Mouse (Mus musculus) cerebellum, adult 9-10 months (tissue): ENCODE data around the gene Wdtc1.

Source experiments
- DNase-seq: peaks from one replicate; pipeline ENCODE4 v3.0.0; 2022

The Wdtc1 gene

DNA sequence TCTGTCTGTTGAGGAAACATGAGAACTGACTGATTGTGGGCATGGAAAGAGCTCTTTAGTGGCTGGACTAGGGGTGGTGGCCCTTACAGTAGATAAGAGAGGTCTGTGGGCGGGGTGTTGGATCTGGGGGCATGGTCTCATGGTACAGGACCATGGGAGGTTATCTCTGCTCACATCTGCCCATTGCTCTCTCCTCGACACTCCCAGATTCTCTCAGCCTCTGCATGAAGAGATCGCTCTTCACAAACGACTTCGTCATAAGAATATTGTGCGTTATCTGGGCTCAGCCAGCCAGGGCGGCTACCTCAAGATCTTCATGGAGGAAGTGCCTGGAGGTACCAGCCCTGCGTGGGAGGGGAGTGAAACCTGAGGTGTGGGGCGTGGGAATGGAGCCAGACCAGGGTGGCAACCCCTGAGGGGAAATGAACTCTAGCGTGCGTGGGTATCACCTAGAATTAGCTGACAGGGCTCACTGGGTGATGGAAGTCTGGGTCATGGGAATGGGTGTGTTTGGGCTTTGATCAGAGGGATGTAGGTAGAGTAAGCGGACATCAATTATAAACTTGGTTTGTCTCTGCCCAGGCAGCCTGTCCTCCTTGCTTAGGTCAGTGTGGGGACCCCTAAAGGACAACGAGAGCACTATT is 105.4 kb downstream of the Wdtc1 start:
- DNase-seq, result no peak

DNA sequence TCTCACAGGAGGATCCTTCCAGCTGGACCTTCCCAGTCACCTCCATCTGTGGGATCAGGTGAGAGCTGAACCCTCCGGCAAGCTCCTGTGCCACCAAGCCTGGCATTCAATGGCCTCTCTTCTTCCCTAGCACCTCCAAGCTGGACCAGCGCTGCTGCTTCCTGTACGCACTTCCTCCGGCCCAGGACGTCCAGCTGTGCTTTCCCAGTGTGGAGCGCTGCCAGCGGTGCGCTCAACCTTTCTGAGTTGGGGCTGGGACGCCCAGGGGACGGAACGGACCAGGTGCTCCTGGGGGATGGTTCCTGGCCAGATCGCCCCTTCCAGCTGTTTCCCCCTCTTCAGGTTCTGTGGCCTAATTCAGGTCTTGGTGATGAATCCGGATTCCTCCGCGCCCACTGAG is 106.2 kb downstream of the Wdtc1 start:
- no peak for DNase-seq

DNA sequence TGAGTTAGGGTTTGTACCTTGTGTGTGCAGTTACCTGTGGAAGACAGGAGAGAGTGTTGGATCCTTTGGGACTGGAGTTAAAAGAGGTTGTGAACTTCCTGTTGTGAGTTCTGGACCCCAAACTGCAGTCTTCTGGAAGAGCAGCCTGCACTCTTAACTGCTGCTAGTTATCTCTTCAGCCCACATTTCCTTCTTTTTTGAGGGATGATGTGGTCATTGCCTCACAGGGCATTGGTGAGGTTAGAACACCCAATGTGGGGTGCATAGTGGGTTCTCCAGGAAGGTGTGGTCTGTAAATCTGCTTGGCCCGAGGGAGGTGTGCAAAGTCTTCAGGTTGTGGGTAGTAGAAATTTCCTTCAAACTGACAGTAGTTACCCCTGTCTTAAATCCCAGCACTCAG is 109.0 kb downstream of the Wdtc1 start:
- DNase-seq, result no peak

DNA sequence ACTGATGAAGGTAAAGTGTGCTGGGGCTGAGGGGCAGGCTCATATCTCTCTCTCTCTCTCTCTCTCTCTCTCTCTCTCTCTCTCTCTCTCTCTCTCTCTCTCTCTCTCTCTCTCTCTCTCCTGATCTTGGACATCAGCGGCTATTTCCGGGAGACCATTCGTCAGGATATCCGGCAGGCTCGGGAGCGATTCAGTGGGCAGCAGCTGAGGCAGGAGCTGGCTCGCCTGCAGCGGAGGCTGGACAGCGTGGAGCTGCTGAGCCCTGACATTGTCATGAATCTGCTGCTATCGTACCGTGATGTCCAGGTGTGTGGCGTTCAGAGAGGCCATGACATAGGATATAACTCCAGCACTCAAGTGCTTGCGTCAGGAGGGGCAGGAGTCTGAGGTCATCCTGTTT is 109.7 kb downstream of the Wdtc1 start:
- no peak for DNase-seq

DNA sequence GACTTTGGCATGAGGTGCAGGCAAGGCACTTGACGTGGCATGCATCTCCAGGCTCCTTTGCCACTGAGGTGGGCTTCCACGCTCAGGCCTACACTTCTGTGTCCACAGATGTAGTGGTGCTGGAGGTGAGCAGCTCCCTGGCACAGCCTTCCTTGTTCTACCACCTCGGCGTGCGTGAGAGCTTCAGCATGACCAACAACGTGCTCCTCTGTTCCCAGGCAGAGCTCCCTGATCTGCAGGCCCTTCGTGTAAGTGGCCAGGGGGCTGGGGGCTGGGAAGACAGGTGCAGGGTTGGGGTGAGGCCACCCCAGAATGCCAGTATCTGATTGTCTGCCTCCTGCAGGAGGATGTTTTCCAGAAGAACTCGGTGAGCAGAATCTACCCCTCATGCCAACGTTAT is 110.6 kb downstream of the Wdtc1 start:
- no peak for DNase-seq
